Mouse (Mus musculus) lung, postnatal 10 days (tissue): ENCODE results near the gene Glis3.

ENCODE experiments used
- DNase-seq: peaks from one replicate; pipeline ENCODE4 v3.0.0; 2021

Gene Glis3

DNA sequence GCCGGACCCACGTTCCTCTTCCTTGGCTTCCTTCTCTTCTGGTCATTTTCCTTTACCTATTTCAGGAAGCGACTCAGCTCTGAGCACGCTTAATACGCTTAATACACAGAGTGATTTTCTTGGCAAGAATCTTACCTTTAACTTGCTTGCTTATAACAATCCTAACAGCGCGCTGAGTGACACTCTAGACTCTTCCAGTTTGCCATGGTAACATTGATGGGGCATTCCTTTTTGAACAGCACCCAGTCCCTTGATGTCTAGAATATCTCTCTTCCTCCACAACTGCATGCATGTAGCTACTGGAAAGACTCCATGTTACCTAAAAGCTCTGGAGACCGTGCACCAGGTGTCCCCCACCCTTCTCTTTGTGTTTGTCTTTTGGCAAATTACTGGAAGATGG is 225.5 kb downstream of the Glis3 start:
- DNase-seq = no peak

DNA sequence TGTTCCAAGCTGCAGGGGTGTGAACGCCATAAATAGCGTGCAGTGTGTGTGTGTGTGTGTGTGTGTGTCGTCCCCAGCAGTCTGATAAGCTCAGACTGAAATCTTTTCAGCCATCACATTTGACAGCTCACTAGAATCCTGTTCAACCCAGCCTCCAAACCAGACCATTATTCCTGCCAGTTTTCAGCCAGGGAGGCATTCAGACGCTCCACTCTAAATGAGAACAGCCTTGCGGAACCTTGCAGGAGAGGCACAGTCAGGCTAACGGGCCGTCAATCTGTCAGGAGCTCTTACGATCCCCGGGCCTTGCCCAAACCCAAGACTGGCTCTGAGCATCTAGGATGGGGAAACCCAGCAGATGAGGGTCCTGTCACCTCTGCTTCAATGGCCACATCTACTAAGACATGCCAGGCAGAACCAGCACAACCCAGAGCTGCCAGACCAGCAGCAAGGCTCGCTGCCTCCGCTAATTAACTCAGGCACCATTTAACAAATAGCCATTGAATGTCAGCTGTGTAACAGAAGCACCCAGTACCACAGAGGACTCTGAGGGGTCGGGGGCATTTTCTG is 226.8 kb downstream of the Glis3 start:
- DNase-seq = no peak

DNA sequence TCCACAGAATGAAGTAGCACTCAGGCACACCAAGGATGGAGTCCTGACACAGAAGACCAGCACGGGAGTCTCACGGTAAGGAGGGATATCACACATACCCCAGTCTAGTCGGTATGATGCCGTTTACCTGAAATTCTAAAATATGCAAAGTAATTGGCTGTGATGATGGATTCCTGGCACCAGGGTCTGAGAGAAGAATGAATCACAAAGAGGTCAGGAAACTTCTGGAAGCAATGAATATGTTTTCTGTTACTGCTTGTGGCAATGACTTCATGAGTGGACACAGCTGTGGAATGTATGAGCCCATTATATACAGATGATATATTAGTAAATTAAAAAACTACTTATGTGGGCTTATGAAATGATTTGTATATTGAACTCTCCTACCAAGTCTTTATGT is 231.1 kb downstream of the Glis3 start:
- no peak for DNase-seq

DNA sequence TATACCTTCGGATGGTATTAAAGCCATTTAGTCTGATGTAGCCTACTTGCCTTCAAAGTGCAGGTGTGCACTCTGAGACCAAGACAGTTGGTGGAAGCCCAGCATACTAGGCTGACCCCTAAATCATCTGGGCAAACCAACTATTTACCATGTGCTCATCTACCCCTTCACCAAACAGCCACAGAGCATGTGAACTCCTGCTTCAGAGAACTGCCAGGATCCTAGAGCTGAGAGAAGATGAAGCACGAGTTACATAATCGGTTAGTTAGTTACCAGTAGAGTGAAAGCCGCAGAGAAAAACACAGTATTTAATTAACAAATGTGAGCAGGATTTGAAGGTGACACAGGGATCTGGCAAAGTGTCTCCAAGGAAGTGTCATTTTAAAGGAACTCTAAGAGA is 237.7 kb downstream of the Glis3 start:
- DNase-seq = no peak

DNA sequence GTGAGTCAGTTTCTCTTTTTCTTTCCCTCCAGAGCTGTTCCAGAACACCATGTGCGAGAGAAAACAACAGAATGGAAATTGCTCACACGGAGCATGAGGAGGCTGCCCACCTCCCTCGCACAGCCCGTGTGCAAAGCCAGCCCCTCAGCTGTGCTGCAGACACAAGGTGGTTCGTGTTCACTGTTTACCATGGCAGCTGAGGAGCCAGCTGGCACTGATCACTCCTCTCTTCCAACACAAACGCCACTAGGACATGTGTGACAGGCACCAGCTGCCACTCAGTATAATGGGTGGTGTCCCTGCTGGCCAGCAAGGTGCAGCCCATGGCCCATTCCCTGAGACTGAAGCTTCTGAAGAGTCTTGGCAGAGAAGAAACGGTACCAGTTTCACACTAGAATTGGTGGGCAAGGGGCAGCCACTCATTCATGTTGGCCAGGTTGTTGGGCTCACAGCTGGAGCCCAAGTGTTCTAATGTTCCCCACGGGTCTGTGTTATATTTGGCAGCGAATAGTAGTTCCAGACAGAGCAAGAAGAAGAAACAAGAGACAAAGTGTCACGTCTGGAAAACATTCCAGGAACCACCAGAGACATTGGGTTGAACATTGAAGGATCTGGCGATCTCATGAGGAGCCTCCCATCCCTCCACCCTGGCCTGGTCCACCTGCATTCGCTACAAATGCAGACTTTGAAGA is 243.3 kb downstream of the Glis3 start:
- DNase-seq = peak; percentile 54

DNA sequence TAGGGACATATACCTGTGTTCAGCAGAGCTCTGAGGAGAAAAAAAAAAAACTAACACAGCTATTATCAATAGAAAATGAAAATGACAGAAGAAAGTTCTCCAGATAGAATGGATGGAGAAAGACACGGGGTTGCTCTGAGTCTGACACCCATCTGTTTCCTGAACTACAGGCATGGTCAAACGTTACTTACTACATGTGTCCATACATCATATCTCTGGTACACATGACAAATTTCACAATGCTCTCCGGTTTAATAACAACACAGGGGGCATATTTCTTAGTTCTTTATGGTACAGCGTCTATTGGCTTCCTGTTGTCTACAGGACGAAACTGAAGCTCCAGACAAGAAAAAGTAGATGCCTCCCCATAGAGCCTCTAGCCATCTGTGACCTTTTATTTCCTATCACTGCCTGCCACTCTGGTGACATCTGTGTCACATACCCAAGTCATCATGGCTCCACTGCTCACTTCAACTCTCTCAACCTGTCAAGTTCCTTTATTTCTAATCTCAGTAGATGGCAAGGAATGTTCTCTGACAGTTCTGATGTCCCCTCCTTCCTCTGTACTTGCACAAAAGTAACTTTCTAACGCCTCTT is 251.6 kb downstream of the Glis3 start:
- DNase-seq = no peak

DNA sequence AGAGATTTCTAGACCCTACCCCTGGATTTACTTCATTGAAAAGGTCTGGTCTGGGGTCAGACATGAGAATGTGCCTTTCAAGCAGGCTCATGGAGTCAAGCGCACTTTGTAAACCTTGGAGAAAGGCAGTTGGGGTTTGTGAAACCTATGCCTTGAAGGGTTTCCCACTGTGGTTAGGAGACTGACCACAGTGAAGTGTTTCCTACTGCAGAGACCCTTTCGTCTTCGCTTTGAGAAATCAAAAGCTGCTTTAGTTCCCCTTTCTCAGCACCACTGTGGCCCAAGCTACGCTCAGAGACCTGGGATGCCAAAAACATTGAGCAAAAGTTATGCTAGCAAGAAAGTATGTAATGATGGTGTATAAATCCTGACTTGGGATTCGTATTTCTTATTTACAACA is 255.7 kb downstream of the Glis3 start:
- no peak for DNase-seq

DNA sequence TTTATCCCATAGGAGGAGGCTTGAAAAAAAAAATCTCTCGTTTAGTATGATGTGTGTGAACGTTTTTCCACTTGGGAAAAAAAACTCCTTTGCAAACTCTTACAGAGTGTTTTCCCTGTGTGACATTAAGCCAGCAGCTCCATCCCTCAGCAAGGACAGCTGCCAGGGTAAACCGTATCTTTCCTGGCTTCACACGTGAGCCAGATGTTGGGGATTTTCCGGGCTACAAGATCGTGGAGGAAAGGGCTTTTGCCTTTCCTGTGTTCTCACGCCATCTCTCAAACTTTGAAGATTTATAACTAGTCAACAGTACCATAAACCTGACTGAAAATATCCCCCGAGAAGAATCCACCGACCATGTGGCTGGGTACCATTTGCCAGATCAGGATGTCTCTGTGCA is 256.9 kb downstream of the Glis3 start:
- DNase-seq = no peak

DNA sequence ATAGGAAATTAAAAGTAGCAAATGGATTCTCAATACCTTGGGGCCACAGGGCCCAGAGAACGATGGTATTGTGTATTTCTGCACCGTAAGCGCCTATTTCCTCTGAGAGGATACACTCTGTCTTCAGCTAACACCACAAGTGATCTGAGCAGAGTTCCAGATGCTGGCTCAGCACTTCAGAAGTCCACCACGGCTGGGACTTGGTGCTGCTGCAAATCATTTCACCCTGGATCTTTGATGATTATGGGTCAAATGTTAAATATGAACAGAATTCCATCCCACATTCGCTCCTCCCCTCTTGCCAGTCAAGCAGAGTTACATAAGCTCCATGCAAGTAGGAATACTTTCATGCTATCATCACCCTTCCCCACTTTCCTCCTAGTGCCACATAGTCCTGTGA is 263.8 kb downstream of the Glis3 start:
- DNase-seq = peak; percentile 15

DNA sequence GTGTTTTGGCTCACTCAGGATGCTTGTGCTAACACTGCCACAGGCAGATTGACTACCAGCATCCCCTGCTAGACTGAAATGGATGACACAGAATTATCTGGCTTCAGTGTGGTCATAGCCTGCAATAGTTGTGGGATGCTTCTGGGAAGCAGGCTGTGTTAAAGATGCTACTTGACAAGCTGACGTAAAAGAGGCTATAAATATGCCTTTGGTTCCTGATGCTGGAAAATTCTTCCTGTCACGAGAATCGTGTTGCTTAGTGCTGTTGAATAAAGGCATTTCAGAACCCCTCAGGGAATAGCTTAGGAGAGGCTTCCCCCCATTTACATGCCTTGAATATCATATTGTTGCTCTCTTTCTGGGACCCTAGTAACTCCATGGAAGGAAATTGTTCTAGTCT is 271.1 kb downstream of the Glis3 start:
- DNase-seq = no peak

DNA sequence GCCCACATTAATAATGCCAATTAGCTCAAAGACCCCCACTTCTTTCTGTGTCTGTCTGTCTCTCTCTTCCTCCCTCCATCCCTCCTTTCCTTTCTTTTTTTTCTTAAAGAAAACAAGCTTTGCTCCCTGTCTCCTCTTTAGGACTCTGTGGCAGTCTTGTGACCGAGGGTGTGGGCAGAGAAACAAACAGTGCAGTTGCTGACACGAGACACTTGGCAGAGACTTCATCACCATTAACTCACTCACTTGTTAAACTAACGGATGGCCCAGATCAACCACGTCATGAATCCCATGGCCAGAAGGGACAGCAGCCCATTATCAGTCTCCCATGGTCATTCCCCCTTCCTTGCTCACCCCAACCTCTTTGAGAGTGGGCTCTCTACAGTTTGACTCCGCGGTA is 276.9 kb downstream of the Glis3 start:
- no peak for DNase-seq

DNA sequence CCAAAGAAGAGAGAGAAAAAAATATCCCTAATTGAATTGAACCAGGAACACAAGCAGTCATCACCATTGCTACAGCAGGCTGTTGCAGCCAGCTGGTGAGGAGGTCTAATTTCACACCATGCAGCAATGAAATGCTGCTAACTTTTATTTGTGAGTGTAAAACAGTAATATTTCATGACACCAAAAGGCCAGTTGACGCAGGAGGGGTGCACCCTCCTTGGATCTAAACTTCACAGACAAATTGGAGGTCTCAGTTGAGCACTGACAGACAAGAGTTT is 284.4 kb downstream of the Glis3 start:
- no peak for DNase-seq

DNA sequence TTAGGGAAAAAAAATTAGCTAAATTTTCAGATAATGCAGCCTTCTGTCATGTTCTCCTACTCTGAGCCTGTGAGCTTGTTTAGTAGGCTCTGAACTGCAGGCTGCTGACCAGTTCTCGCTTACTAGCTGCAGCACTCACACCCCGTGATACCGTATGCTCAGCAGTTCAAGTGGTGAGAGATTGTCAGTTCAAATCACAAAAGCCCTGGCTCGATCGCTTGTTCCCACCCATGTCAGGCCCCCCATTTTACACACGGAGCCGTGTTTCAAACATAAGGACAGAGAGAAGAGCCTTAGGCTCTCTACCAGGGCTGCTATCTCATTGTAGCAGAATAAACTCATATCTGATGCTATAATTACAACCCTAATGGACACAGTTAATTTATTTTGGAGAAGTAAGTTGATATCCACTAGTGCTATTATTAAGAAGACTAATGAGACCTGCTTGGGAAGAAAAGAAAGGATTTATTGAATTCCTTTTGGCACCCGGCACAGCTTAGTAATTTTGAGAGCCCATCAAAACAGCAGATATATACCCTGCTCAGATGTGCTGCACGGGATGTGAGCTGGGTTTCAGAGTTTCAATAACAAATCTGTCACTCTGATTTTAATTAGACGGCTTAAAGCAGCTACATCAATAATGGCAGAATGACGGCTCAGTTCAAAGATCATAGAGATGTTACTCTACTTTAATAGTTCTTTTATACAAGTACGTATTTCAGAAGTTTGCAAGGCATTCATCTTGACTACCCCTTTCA is 284.9 kb downstream of the Glis3 start:
- DNase-seq = no peak

DNA sequence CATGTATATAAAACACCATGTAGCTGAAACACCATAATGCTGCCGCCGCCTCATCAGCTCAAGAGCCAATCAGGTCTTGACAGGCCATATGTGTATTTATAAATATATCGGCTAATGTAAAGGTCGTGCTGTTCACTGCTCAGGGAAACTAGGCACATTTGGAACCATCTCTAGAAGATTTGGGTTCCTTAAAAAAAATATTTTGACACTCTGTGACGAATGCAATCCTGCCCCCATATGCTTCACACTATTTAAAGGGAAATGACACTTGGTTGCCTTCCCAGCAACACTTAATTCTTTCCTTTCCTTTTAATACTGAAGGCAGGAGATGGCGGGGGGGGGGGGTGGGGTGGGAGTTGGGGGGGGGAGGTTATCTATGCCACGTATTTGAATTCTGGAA is 286.1 kb downstream of the Glis3 start:
- no peak for DNase-seq

DNA sequence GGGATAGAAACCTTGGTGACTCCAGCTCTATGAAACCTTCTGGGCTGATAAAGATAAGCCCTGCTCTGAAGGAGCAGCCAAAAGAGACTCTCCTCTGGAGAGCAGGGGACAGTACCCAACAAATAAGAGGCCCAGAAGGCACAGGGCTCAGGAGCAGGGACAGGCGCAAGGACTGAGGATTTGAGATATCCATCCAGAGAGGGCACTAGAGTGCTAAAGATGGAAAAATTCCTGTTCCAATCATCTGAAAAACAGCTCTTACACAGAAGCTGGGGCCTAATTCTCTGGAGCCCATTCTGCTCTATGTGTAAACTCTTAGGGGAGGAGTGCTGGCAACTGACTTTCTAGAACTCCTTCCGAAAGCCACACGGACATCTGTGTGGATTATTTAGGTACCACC is 287.0 kb downstream of the Glis3 start:
- no peak for DNase-seq

DNA sequence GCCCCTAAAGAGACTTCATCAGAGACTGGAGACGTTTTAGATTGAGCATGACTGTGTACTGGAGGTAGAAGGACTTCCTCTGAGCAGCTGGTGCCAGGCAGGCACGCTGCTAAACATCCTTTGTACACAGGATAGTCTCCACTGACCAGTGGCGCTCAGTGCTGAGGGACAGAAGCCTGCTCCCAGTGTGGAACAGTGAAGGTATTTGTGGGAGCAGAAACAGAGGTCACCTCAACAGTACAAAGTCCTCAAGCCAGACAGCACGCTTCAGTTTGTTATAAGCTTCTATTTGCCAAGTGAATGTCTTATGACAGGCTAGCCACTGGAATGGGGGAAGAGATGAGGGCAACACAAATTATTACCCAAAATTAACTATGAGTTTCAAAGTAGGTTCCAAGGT is 289.0 kb downstream of the Glis3 start:
- DNase-seq = no peak

DNA sequence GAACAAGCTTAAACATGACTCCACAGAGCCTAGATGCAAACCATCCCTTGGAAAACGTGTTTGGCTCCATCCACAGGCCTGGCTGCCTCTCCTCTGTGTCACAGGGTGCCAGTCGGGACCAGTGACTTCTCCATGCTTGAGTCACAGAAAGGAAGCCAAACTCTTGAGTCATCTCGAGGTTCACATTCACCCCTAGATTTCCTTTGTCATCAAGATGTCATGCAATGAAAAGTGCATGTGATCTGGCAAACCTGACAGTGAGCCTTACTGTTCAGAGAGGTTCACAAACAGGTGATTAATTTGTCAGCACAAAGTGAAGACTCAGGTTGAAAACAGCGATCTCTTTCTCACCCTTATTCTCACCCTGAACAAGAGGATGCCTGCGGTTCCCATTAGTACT is 290.7 kb downstream of the Glis3 start:
- DNase-seq = no peak

DNA sequence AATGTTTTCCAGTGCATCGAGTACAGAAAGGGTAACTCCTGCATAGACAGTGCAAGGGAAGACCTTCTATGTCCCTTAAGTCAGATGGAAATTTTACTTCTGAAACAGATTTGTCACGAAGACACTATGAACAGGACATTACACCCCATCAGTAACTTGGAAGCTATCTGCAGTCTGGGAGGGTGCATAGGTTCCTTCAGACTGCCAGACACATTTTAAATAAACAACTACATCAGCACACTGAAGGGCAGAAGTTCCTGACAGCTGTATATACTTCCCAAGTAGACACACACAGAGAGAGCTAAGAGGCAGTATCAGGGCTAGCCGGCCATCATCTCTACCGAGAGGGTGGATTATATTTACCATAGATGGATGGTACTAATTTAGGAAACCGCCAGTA is 296.5 kb downstream of the Glis3 start:
- no peak for DNase-seq

DNA sequence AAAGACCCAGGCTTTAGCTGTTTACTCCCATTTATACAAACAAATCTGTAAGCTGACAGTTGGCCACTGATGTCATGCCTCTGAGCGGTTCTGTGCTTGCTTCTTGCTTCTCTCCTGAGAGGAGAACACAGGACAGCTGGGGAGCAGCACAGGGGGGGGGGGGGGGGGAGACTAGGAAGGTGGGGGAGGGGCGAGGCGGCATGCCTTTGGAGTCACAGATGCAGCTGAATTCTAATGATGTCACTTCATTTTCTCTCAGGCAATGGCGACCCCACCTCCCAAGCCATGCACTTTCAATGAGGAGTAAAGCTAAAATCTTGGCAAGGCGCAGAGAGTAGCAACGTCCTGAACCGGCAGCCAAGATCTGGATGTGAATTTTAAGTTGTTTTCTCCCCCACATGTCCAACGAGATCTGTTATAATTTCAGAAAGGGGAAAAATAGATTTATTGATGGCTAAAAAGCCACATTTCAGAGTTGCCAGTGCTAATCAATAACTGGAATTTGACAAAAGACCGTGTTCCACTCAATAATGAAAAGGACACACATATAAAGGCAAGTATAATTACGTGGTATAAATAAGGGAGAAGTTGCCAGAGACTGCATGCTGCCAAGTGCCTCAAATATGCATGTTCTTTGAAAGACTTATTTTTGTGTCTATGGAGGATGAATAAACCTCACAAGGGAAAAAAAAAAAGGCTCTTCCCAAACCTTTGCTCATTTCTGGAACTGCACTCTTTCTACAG is 297.5 kb downstream of the Glis3 start:
- DNase-seq = peak; percentile 37

DNA sequence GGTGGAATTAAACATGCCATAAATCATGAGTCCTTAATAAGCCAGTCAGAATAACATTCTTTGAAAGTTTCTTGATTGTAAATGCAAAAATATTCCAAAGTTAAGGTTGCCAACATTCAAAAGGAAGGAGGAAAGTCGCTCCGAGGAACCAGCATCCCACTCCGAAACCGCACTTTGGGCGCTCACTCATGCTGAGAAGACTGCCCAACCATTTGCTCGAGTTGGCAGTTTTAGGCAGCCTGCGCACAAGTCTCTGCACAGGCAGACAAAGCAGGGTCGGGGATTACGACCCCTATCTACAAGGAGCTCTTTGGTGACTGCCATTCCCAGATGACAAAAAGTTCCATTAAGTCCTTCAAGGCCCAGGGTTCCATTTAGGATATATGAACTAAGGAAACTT is 298.4 kb downstream of the Glis3 start:
- no peak for DNase-seq

DNA sequence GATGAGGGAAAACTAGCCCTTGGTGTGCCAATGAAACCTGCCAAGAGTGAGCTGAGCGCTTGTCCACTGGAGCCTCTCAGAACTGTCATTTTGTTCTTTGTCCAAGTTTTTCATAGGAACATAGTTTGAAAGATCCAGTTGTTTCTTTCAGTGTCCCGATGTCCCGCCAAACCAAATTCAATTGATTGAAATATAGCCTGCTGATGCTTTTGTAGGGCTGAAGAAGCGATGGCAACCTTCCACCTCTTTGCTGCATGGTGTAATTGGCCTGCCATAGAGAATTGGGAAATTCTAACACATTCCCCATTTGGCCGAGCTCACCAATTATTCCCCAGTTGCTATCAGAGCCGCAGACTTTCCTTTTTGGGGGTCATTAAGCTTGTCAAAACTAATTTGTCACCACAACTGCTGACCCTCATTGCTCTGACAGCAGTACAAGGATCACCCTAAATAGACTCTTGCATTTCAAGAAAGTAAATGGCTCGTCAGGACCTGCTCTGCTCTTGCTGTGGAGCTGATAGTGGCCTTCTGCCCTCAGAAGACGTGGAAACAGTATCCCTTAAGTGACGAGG is 299.1 kb downstream of the Glis3 start:
- no peak for DNase-seq

DNA sequence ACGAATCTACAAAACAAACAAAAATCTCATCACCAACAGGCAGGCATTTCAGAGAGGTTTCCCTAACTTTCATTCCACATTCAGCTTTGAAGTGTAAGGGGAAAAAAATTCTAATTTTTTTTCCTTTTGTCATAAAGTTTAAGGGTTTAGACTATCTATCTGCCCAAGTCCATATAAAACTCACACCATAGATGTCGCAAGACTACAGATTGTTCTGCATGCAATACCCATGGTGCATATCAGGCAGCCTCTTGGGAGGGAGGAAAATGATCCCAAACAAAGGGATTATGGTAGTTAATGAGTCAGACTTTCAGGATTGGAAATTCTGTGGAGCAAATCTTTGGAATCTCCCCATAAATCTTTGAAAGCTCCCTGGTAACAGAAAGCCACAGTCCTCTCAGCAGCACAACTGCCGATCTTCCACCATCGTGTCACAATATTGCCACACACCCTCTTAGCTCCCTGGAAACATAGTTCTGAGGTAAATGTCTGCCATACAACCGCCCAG is 302.0 kb downstream of the Glis3 start:
- DNase-seq = no peak

DNA sequence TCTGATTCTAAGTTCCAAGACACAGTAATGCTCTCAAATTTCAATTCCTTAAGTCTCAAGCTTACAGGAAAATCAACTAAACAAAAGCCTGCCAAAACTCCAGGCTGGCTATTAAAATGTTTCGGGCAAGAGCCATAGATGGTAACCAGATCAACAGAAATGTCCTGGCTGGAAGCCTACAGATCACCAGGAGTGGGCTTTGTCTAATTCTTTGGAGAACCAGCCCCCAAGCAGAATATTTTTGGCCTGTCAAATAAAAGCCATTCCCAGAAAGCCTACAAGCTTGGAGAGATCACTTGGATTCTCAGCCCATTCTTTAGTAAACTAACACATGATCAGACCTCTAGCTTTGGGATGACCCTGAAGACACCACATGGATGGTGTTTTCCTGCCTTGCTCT is 303.5 kb downstream of the Glis3 start:
- no peak for DNase-seq
